Mouse (Mus musculus) midbrain, embryonic 16.5 days (tissue): ENCODE measurements at regions not wholly inside any gene's neighbourhood (a gene's known extent, or its start where the extent isn't known, plus 50 kb on each side); places are given as distances from the start of the nearest gene placed in this dataset.

Source experiments
- ATAC-seq: fragments of 200-750 bp; cut with Nextera tagmentation; 2 replicates; pipeline ENCODE4 v1.8.0; 2017; ENCODE audit warnings: moderate TSS enrichment
- H3K27ac ChIP-seq: fragments of 300-500 bp; sonication (generic); 2 replicates; pipeline ENCODE4 v1.5.1; 2014; ENCODE audit warnings: mild to moderate bottlenecking, low read length, mixed read lengths
- H3K27me3 ChIP-seq: fragments of 300-500 bp; sonication (generic); 2 replicates; pipeline ENCODE4 v1.6.1; 2014; ENCODE audit warnings: low read depth, low read length, mixed read lengths; ENCODE audit not compliant: control insufficient read depth, insufficient read depth
- H3K36me3 ChIP-seq: fragments of 300-500 bp; sonication (generic); 2 replicates; pipeline ENCODE4 v1.6.1; 2014; ENCODE audit warnings: mild to moderate bottlenecking, low read length, moderate library complexity, mixed read lengths; ENCODE audit not compliant: control insufficient read depth, insufficient read depth
- H3K4me1 ChIP-seq: fragments of 300-500 bp; sonication (generic); 2 replicates; pipeline ENCODE4 v1.6.1; 2014; ENCODE audit warnings: mild to moderate bottlenecking, low read length, mixed read lengths; ENCODE audit not compliant: control insufficient read depth, insufficient read depth
- H3K4me2 ChIP-seq: fragments of 300-500 bp; sonication (generic); 2 replicates; pipeline ENCODE4 v1.6.1; 2014; ENCODE audit warnings: mild to moderate bottlenecking, low read length, mixed read lengths
- H3K4me3 ChIP-seq: fragments of 300-500 bp; sonication (generic); 2 replicates; pipeline ENCODE4 v1.5.1; 2014; ENCODE audit warnings: low read depth, mild to moderate bottlenecking, low read length, moderate library complexity, mixed read lengths
- H3K9ac ChIP-seq: fragments of 300-500 bp; sonication (generic); 2 replicates; pipeline ENCODE4 v1.6.1; 2014; ENCODE audit warnings: low read depth, low read length, mixed read lengths
- H3K9me3 ChIP-seq: fragments of 300-500 bp; sonication (generic); replicated peaks from 2 replicates; pipeline ENCODE4 v1.6.1; 2014; ENCODE audit warnings: mild to moderate bottlenecking, low read length, mixed read lengths; ENCODE audit not compliant: control insufficient read depth, poor library complexity, severe bottlenecking
- WGBS: fragments of 180-500 bp; shearing (Covaris S2); extraction: QIAGEN DNeasy Blood & Tissue Kit; methylation state at CpG from one replicate; pipeline ENCODE4 v1.1.7; 2014; 5-methylcytosine and 5-hydroxymethylcytosine counted together

GRCm38 (mm10) chr1:121112464-121112863 lies 219.9 kb downstream of the Insig2 start:
- no peaks in the 10 kb centered on the region for H3K27me3 ChIP-seq
- ATAC-seq = no peak
- 0 out of 2 replicates have a peak, but pooled peaks cover 3% of the 10 kb centered on the region for H3K4me1 ChIP-seq
- H3K9me3 ChIP-seq = no peaks in the 10 kb centered on the region
- no peaks in the 10 kb centered on the region for H3K36me3 ChIP-seq
- H3K4me2 ChIP-seq = no peak overlapping the region
- H3K9ac ChIP-seq = no peak overlapping the region
- H3K4me3 ChIP-seq = no peak overlapping the region
- H3K27ac ChIP-seq = no peak overlapping the region
- WGBS = 52% methylated on average over 1 of the region's 1 CpGs

- ATAC-seq = no peak; the same call in 1 of the 2 replicates
- Histone ChIP-seq H3K9me3 (no peaks in the 10 kb centered on the region), H3K9ac (no peak overlapping the region), H3K36me3 (no peaks in the 10 kb centered on the region), H3K27ac (no peak overlapping the region), H3K4me3 (no peak overlapping the region), H3K4me1 (0 out of 2 replicates have a peak, but pooled peaks cover 3% of the 10 kb centered on the region), H3K4me2 (no peak overlapping the region), H3K27me3 (no peaks in the 10 kb centered on the region)
- WGBS = 70% methylated on average over 5 of the region's 5 CpGs
These were observed 215.8 kb downstream of the Insig2 start for GRCm38 (mm10) chr1:121116626-121117025.

GRCm38 (mm10) chr1:121123436-121123835 lies 209.0 kb downstream of the Insig2 start:
- H3K36me3 ChIP-seq = no peaks in the 10 kb centered on the region
- H3K4me3 ChIP-seq = no peak overlapping the region
- no peaks in the 10 kb centered on the region for H3K4me1 ChIP-seq
- no peak overlapping the region for H3K4me2 ChIP-seq
- no peak overlapping the region for H3K27ac ChIP-seq
- H3K9ac ChIP-seq = no peak overlapping the region
- no peak for ATAC-seq
- H3K9me3 ChIP-seq = no peaks in the 10 kb centered on the region
- no peaks in the 10 kb centered on the region for H3K27me3 ChIP-seq

GRCm38 (mm10) chr1:121136284-121136683 lies 196.1 kb downstream of the Insig2 start:
- no peak overlapping the region for H3K27ac ChIP-seq
- H3K4me1 ChIP-seq = no peaks in the 10 kb centered on the region
- H3K9ac ChIP-seq = no peak overlapping the region
- H3K27me3 ChIP-seq = no peaks in the 10 kb centered on the region
- no peak overlapping the region for H3K4me3 ChIP-seq
- 69% methylated on average over 4 of the region's 4 CpGs for WGBS
- no peak overlapping the region for H3K4me2 ChIP-seq
- no peak for ATAC-seq
- H3K36me3 ChIP-seq = no peaks in the 10 kb centered on the region
- no peaks in the 10 kb centered on the region for H3K9me3 ChIP-seq

- Histone ChIP-seq H3K9me3 (no peaks in the 10 kb centered on the region), H3K27me3 (no peaks in the 10 kb centered on the region), H3K4me2 (no peak overlapping the region), H3K36me3 (no peaks in the 10 kb centered on the region), H3K4me3 (no peak overlapping the region), H3K4me1 (no peaks in the 10 kb centered on the region), H3K9ac (no peak overlapping the region), H3K27ac (no peak overlapping the region)
- WGBS = 95% methylated on average over 4 of the region's 4 CpGs
- ATAC-seq = no peak
These were observed 195.5 kb downstream of the Insig2 start for GRCm38 (mm10) chr1:121136846-121137245.

- Histone ChIP-seq H3K9ac (no peak overlapping the region), H3K9me3 (no peaks in the 10 kb centered on the region), H3K36me3 (no peaks in the 10 kb centered on the region), H3K4me3 (no peak overlapping the region), H3K4me2 (no peak overlapping the region), H3K4me1 (no peaks in the 10 kb centered on the region), H3K27me3 (no peaks in the 10 kb centered on the region), H3K27ac (no peak overlapping the region)
- WGBS = 92% methylated on average over 1 of the region's 1 CpGs
- no peak for ATAC-seq
These were observed 187.4 kb downstream of the Insig2 start for GRCm38 (mm10) chr1:121144981-121145380.

DNA sequence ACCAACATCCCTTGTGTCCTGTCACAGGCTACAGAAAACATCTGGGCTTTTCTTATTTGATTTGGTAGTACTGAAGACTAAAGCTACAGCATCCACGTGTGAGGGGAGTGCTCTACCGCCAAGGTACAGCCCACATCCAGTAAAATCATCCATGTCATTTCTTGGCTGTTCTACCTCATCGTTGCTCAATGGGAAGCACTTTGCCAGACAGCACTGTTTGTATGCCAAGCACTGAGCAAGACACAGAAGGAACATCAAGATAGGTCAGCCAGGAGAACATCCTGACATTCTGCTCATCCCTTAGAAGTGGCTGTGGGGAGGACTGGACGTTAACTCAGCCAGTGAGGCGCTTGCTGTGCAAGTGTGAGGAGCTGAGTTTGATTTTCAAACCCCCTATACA lies 178.9 kb downstream of the Insig2 start:
- H3K4me2 ChIP-seq = no peak overlapping the region
- peaks cover 16% of the 10 kb centered on the region for H3K27me3 ChIP-seq
- WGBS = 83% methylated on average over 5 of the region's 5 CpGs
- no peak overlapping the region for H3K27ac ChIP-seq
- peaks cover 3% of the 10 kb centered on the region; the same call in 1 of the 2 replicates for H3K4me1 ChIP-seq
- no peak overlapping the region for H3K9ac ChIP-seq
- no peak overlapping the region for H3K4me3 ChIP-seq
- ATAC-seq = no peak
- no peaks in the 10 kb centered on the region for H3K36me3 ChIP-seq
- no peaks in the 10 kb centered on the region for H3K9me3 ChIP-seq

- 8% methylated on average over 8 of the region's 8 CpGs for WGBS
- Histone ChIP-seq H3K4me1 (peaks cover 3% of the 10 kb centered on the region; the same call in 1 of the 2 replicates), H3K9ac (no peak overlapping the region; the same call in 1 of the 2 replicates), H3K27ac (no peak overlapping the region), H3K27me3 (peaks cover 16% of the 10 kb centered on the region), H3K36me3 (no peaks in the 10 kb centered on the region), H3K4me2 (no peak overlapping the region), H3K9me3 (no peaks in the 10 kb centered on the region), H3K4me3 (no peak overlapping the region)
- ATAC-seq = 0 out of 2 replicates have a peak, but pooled peaks have one; percentile 21
These were observed 177.8 kb downstream of the Insig2 start for GRCm38 (mm10) chr1:121154616-121155015.

DNA sequence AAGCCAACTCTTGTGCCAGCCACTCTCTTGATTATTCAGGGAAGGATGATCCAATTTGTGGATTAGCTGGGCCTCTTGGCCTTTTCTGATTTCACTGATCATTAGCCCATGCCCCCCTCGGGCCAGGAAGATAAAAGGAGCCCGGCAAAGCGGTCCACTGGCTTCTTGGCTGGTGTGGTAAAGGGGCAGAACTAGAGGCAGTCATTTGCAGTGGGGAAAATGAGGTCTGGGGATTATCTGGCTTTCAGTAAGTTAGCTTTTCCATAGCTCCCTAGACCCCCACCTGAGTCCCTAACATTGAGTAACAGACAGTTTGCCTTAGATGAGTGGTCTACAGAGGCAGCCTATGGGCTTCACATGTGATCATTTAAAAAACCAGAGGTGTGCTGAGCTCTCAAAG lies 163.7 kb downstream of the Insig2 start:
- peak; percentile 54; the same call in 1 of the 2 replicates for ATAC-seq

More for the DNA sequence above, 163.7 kb downstream of the Insig2 start:
- H3K9me3 ChIP-seq = no peaks in the 10 kb centered on the region
- H3K4me1 ChIP-seq = no peaks in the 10 kb centered on the region
- peaks cover 21% of the 10 kb centered on the region for H3K27me3 ChIP-seq
- no peak overlapping the region for H3K4me2 ChIP-seq
- no peak overlapping the region for H3K4me3 ChIP-seq
- 3% methylated on average over 3 of the region's 3 CpGs for WGBS
- no peak overlapping the region for H3K9ac ChIP-seq
- H3K27ac ChIP-seq = no peak overlapping the region
- no peaks in the 10 kb centered on the region for H3K36me3 ChIP-seq
